Mouse (Mus musculus): ENCODE results near the gene Gm44579.

The Gm44579 gene

GRCm38 (mm10) chr15:98154631-98155030, 66.1 kb downstream of the Gm44579 start:
- TF ChIP-seq GATA4 (IDR thresholded peaks at IDR 0.05; ENCODE audit: insufficient replicate concordance, low read length) = no peak

- TF ChIP-seq GATA4 (IDR thresholded peaks at IDR 0.05; ENCODE audit: insufficient replicate concordance, low read length) = no peak
These were observed 66.6 kb downstream of the Gm44579 start for GRCm38 (mm10) chr15:98154146-98154545.

GRCm38 (mm10) chr15:98153625-98154024, 67.2 kb downstream of the Gm44579 start:
- TF ChIP-seq GATA4 (IDR thresholded peaks at IDR 0.05; ENCODE audit: insufficient replicate concordance, low read length) = no peak

- no peak for TF ChIP-seq GATA4 (IDR thresholded peaks at IDR 0.05; ENCODE audit: insufficient replicate concordance, low read length)
These were observed 67.9 kb downstream of the Gm44579 start for GRCm38 (mm10) chr15:98152916-98153315.

- no peak for TF ChIP-seq GATA4 (IDR thresholded peaks at IDR 0.05; ENCODE audit: insufficient replicate concordance, low read length)
These were observed 71.6 kb downstream of the Gm44579 start for GRCm38 (mm10) chr15:98149166-98149602.

GRCm38 (mm10) chr15:98148356-98148755, 72.4 kb downstream of the Gm44579 start:
- TF ChIP-seq GATA4 (IDR thresholded peaks at IDR 0.05; ENCODE audit: insufficient replicate concordance, low read length) = no peak

GRCm38 (mm10) chr15:98145559-98146181, 75.1 kb downstream of the Gm44579 start:
- peak; percentile 34; the same call in 1 of the 2 replicates for TF ChIP-seq GATA4 (IDR thresholded peaks at IDR 0.05; ENCODE audit: insufficient replicate concordance, low read length)

- no peak for TF ChIP-seq GATA4 (IDR thresholded peaks at IDR 0.05; ENCODE audit: insufficient replicate concordance, low read length)
These were observed 75.8 kb downstream of the Gm44579 start for GRCm38 (mm10) chr15:98144861-98145507.

GRCm38 (mm10) chr15:98142515-98142914, 78.3 kb downstream of the Gm44579 start:
- TF ChIP-seq GATA4 (IDR thresholded peaks at IDR 0.05; ENCODE audit: insufficient replicate concordance, low read length) = no peak

GRCm38 (mm10) chr15:98140809-98141208, 80.0 kb downstream of the Gm44579 start:
- TF ChIP-seq GATA4 (IDR thresholded peaks at IDR 0.05; ENCODE audit: insufficient replicate concordance, low read length) = no peak

- no peak for TF ChIP-seq GATA4 (IDR thresholded peaks at IDR 0.05; ENCODE audit: insufficient replicate concordance, low read length)
These were observed 81.0 kb downstream of the Gm44579 start for GRCm38 (mm10) chr15:98139763-98140162.

- TF ChIP-seq GATA4 (IDR thresholded peaks at IDR 0.05; ENCODE audit: insufficient replicate concordance, low read length) = no peak
These were observed 83.9 kb downstream of the Gm44579 start for GRCm38 (mm10) chr15:98136871-98137270.

All from liver, adult (tissue).